Mouse (Mus musculus): ENCODE results near the gene Wfdc18.

Gene Wfdc18

GRCm38 (mm10) chr11:83742731-83743355, 34.0 kb downstream of the Wfdc18 start:
- no peak for DNase-seq (ENCODE audit: low spot score)

DNA sequence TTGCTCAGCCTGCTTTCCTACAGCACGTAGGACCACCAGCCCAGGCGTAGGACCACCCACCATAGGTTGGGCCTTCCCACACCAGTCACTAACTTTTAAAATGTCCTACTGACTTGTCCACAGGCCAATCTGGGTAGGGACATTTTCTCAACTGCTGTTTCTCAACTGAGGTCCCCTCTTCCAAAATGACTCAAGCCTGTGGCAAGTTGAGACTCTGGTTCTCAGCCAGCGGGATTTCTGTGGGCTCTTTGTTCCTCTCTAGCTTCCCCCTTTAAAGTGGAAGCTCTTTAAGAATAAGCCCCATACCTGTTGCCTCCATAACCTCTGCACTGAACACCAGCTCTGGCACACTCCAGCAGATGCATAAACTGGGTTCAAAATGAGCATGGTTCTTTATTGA, 34.7 kb downstream of the Wfdc18 start:
- DNase-seq (ENCODE audit: low spot score): no peak

DNA sequence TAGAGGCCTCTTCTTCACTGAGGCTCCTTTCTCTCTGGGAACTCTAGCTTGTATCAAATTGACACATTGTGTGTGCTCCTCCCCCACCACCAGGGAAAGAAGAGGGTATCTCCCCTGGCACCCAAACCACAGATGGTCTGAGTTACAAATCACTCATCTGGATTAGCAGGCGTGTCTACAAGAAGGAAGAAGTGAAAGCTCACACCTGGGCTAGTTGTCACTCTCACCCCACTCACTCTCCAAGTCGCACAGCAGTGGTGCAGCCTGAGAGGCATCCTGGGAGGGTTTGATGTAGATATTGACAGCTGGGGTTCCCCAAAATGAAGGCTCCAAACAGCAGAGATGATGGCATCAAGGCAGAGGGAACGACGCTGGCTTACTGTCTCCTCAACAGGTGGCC, 37.3 kb downstream of the Wfdc18 start:
- DNase-seq (ENCODE audit: low spot score): no peak

GRCm38 (mm10) chr11:83746681-83747080, 37.9 kb downstream of the Wfdc18 start, which contains the start of gene Wfdc21:
Wfdc21 (plus strand) TSS chr11:83746940.
- DNase-seq (ENCODE audit: low spot score): no peak

DNA sequence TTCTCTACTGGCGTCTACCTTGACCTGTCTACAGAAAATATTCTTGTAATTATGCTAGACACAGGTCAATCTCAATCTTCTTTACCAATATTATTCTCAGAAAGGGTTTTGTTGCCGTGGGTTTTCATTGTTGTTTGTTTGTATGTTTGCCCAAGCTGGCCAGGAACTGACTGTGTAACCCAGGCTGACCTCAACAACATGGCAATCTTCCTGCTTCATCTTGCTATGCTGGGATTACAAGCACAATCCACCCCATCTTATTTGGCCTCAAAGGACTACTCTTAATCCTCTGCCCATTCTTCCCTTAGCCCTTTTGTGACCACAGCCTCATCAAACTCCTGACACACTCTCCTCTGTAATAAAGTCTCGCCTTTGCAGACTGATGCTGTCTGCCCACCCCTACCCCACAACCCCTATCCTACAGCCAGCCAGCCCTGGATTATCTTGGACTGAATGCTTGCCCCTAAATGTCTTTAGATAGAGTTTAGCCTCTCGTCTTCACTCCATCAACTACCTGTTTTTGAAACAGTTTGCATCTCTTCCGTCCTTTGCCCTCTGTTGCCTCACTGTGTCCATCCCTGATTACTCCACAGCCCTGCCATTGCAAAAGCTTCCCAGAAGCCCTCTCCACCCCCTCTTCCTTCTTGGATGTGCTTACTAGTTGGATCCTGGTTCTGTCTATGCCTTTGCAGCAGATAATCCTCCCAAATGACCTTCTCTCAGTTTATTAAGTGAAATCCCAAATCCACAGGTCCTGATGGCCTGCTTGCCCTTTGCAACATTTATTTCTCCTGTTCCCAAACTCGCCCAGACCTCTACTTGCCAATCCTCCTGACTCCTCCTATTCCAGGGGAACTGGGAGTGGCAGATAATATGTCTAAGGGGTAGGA, 38.8 kb downstream of the Wfdc18 start:
- DNase-seq (ENCODE audit: low spot score): no peak

DNA sequence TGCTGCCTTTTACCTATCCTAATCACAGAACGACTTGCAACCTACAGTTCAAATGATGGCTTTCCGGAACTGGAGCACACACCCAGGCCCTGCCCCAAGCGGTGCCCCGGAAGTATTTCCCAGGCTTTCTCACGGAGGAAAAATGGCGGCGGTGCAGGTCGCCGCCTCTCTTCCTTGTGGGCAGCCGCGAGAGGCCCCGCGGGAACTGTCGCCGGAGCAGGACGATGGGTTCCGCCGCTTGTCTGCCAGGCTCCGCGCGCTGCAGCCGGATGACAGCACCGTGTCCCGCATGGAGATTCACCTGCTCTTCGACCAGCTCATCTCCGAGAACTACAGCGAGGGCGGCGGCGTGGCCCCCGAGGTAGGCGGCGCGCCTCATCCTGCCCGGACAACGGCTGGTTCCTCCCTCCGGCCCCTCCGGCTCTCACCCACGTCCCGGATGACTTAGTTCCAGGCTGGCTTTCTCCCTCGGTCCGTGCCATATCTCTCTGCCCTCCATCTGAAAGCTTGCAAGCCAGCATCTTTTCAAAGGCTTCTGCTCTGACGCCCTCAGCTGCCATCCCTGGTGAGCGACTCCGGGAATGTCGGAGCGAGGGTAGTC, 44.9 kb downstream of the Wfdc18 start, which contains the start of gene Heatr6:
Heatr6 (plus strand) TSS at position 116 of the 601 bp plus-strand sequence.
- peak; percentile 92 for DNase-seq (ENCODE audit: low spot score)

DNA sequence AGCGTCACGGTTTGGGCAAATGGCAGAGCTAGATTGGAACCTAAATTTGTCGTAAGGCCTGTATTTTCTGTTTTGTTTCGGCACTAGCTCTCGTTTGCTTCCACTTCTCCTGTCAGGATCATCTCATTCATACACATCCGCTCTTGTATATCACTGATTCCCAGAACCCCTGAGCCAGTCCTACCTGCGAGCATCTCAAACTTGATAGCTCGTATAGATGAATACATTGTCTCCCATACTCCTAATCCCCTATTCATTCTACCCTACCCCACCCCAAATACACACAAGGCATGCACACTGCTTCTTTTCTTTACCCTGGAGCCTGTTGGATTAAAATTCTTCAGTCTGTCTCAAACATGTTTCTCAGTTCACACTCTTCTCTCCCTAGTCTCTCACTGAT, 45.4 kb downstream of the Wfdc18 start:
- DNase-seq (ENCODE audit: low spot score): no peak

Data from layer of hippocampus, adult 11-12 months (tissue).